8 mouse cellular contexts compared by ENCODE assay signal in the genomic region with DNA sequence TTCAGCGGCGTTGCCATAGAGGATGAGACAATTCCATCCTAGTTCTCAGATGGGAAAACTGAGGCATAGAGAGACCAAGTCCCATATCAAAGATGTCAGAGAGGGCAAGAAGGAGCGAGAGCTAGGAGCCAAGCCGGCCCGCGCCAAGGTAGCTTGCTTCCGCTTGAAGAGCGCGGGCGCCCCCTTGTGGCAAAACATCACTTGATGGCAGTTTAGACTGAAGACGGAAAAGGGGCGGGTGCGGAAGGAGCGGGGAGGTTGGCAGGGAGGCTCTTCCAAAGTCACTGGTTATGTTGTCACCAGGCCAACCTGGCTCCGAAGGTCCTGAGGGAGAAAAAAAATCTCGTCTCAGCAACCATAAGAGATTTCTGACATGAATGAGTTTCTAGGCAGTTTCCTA. TPM values are rescaled to one million over a fixed set of nuclear protein-coding genes. Genes with fewer than 3 reads are reported as not detected.
A peak's percentile ranks its signal among the peaks of the same experiment; 100 is the strongest.
DNase-seq lines count a peak whose midpoint lies in the region; ATAC-seq lines count a peak whose summit lies in the region.

No protein-coding gene starts in this region.

- peaks cover 18% of the 10 kb centered on the region for H3K27me3 ChIP-seq in embryonic facial prominence, embryonic 14.5 days (replicated peaks; ENCODE audit: control insufficient read depth, insufficient read depth, low read length)

- peak; percentile 99 for ATAC-seq in CD4-positive, CD25-positive, alpha-beta regulatory T cell, adult 4 months
- ATAC-seq in embryonic facial prominence, embryonic 14.5 days (ENCODE audit: low read depth) = no peak

- H3K36me3 ChIP-seq in embryonic facial prominence, embryonic 14.5 days (ENCODE audit: control insufficient read depth, insufficient read depth, low read length) = no peaks in the 10 kb centered on the region

- no peaks in the 10 kb centered on the region for H3K4me1 ChIP-seq in embryonic facial prominence, embryonic 14.5 days (ENCODE audit: control insufficient read depth, insufficient read depth, low read length)

- 2% methylated on average over 16 of the region's 16 CpGs for WGBS in embryonic facial prominence, embryonic 14.5 days

- H3K9ac ChIP-seq in embryonic facial prominence, embryonic 14.5 days (ENCODE audit: low read depth, low read length) = no peak overlapping the region

- H3K4me2 ChIP-seq in embryonic facial prominence, embryonic 14.5 days (ENCODE audit: low read depth, low read length) = no peak overlapping the region

- H3K9me3 ChIP-seq in embryonic facial prominence, embryonic 14.5 days (ENCODE audit: control insufficient read depth, low read length) = no peaks in the 10 kb centered on the region

- no peak overlapping the region for H3K27ac ChIP-seq in embryonic facial prominence, embryonic 14.5 days (replicated peaks; ENCODE audit: low read depth, low read length)

- H3K4me3 ChIP-seq in embryonic facial prominence, embryonic 14.5 days (ENCODE audit: low read depth, low read length) = no peak overlapping the region

- DNase-seq in adrenal gland, postnatal 36 days = peak; percentile 91 to 93
- peak; percentile 94 for DNase-seq in embryonic facial prominence, embryonic 14.5 days (ENCODE audit: low spot score)
- peak; percentile 58 to 75 for DNase-seq in heart, adult 9 months (ENCODE audit: low spot score in 2 of 2)
- DNase-seq in kidney, postnatal 36 days = peak; percentile 83 to 96
- DNase-seq in lung, adult 18-20 months = peak; percentile 76 to 85
- DNase-seq in ovary, adult 18-20 months (ENCODE audit: low spot score) = peak; percentile 58
- peak; percentile 65 to 96 for DNase-seq in thymus, postnatal 10 days (ENCODE audit: low spot score in 2 of 2)

RNA-seq across cellular contexts. Expression of gene Rbm19, which starts 27.7 kb away (rescaled TPM):
- 10 to 100 TPM; 14.0 to 23.1 TPM for polyA plus RNA-seq in CD4-positive, CD25-positive, alpha-beta regulatory T cell, adult 4 months (2017; shearing (Covaris generic))
- total RNA-seq in adrenal gland, postnatal 36 days (2021) = 10 to 100 TPM; 24.2 to 24.8 TPM
- polyA plus RNA-seq in embryonic facial prominence, embryonic 14.5 days (2014; fragmentation: Nextera tagmentation; extraction: Ambion mirVana) = 14.4 and 18.7 TPM in 2 replicates
